Mouse (Mus musculus): ENCODE results near the gene Rap2b.

- TF ChIP-seq CTCF (conservative IDR thresholded peaks at IDR 0.05; ENCODE audit: low read length) (no peak), NANOG (IDR thresholded peaks at IDR 0.05; ENCODE audit: borderline replicate concordance, low read length) (no peak), POU5F1 (IDR thresholded peaks at IDR 0.05; ENCODE audit: borderline replicate concordance, low read length) (no peak)
These were observed 25.2 kb upstream of the Rap2b start for GRCm38 (mm10) chr3:61336205-61336604.

Measured in E14TG2a.4 (cell line).